Mouse (Mus musculus) embryonic facial prominence, embryonic 15.5 days (tissue): ENCODE measurements at regions not wholly inside any gene's neighbourhood (a gene's known extent, or its start where the extent isn't known, plus 50 kb on each side); places are given as distances from the start of the nearest gene placed in this dataset.

ENCODE experiments used
- ATAC-seq: fragments of 200-750 bp; cut with Nextera tagmentation; 2 replicates; pipeline ENCODE4 v1.8.0; 2017; ENCODE audit warnings: low read depth, moderate TSS enrichment; ENCODE audit not compliant: insufficient number of reproducible peaks, low FRiP score, low TSS enrichment
- H3K27ac ChIP-seq: fragments of 300-500 bp; sonication (generic); replicated peaks from 2 replicates; pipeline ENCODE4 v1.5.1; 2015; ENCODE audit warnings: mild to moderate bottlenecking, inconsistent platforms
- H3K27me3 ChIP-seq: fragments of 300-500 bp; sonication (generic); 2 replicates; pipeline ENCODE4 v1.6.1; 2015; ENCODE audit warnings: inconsistent platforms
- H3K36me3 ChIP-seq: fragments of 300-500 bp; sonication (generic); 2 replicates; pipeline ENCODE4 v1.6.1; 2015; ENCODE audit warnings: mild to moderate bottlenecking, inconsistent platforms
- H3K4me1 ChIP-seq: fragments of 300-500 bp; sonication (generic); 2 replicates; pipeline ENCODE4 v1.6.1; 2015; ENCODE audit warnings: inconsistent platforms
- H3K4me2 ChIP-seq: fragments of 300-500 bp; sonication (generic); replicated peaks from 2 replicates; pipeline ENCODE4 v1.6.1; 2015; ENCODE audit warnings: mild to moderate bottlenecking, inconsistent platforms
- H3K4me3 ChIP-seq: fragments of 300-500 bp; sonication (generic); replicated peaks from 2 replicates; pipeline ENCODE4 v1.5.1; 2015; ENCODE audit warnings: mild to moderate bottlenecking, inconsistent platforms
- H3K9ac ChIP-seq: fragments of 300-500 bp; sonication (generic); 2 replicates; pipeline ENCODE4 v1.6.1; 2015; ENCODE audit warnings: inconsistent platforms
- H3K9me3 ChIP-seq: fragments of 300-500 bp; sonication (generic); replicated peaks from 2 replicates; pipeline ENCODE4 v1.6.1; 2016; ENCODE audit warnings: inconsistent platforms
- WGBS: fragments of 180-500 bp; shearing (Covaris S2); methylation state at CpG from one replicate; pipeline ENCODE4 v1.1.7; 2015; 5-methylcytosine and 5-hydroxymethylcytosine counted together

DNA sequence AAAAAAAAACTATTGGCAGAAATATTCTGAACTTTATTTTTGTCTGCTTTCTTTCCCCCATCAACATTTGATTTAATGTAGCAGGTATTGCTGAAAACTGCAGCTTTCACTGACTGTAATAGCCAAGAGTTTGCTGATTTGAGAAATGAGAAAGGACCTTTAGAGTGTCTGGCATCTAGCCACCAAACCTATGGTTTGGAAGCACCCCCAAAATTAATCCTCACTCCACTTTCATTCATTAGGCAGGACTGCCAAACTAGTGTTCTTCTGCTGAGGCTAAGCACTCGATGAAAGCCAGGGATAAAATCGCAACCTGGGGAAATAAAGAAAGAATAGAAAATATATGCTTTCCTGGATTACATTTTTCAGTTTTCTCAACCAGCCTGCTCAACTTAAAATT is 320.4 kb downstream of the Atp6ap1l start:
- Histone ChIP-seq H3K4me2 (no peak overlapping the region), H3K4me1 (no peaks in the 10 kb centered on the region), H3K9me3 (no peaks in the 10 kb centered on the region), H3K4me3 (no peak overlapping the region), H3K36me3 (no peaks in the 10 kb centered on the region), H3K27me3 (no peaks in the 10 kb centered on the region), H3K9ac (no peak overlapping the region), H3K27ac (no peak overlapping the region)
- 75% methylated on average over 2 of the region's 2 CpGs for WGBS
- no peak for ATAC-seq

DNA sequence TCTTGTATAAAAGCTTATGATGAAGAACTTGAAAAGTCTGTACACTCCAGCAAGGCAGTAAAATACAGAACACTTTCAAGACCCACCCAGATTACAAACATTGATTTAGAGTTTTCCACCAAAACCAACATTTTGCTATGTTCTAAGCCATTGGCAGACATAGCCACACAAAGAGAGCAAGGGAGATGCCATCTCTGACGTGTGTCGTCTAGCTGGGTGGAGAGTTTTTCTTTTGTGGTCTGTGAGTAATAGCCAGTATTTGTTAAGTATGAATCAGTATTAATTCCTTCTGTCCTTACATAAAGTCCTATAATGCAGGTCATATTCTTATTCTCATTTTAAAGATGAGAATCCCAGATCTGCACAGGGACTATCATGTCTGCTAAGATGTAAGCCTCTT is 329.8 kb downstream of the Atp6ap1l start:
- Histone ChIP-seq H3K36me3 (no peaks in the 10 kb centered on the region), H3K27me3 (no peaks in the 10 kb centered on the region), H3K9ac (no peak overlapping the region), H3K27ac (no peak overlapping the region), H3K9me3 (no peaks in the 10 kb centered on the region), H3K4me2 (no peak overlapping the region), H3K4me3 (no peak overlapping the region), H3K4me1 (no peaks in the 10 kb centered on the region)
- no peak for ATAC-seq
- 85% methylated on average over 2 of the region's 2 CpGs for WGBS

DNA sequence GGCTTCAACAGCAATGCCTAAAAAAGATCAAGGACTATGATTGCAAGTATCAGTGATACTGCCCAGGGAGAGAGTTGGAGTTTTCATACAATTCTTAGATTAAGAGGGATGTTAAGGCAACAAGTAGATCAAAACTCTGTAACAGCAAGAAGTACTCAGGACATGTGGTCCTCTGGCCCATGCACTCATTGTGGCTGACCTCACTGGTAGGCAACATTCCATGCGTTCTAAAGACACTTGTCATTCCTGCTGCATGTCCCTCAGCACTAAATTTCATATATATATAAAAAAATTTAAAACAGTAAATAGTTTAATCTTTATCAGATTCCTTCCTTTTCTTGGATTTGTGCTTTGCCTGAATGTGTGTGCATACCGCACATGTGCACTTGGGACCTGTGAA is 332.6 kb downstream of the Atp6ap1l start:
- 88% methylated on average over 2 of the region's 2 CpGs for WGBS

DNA sequence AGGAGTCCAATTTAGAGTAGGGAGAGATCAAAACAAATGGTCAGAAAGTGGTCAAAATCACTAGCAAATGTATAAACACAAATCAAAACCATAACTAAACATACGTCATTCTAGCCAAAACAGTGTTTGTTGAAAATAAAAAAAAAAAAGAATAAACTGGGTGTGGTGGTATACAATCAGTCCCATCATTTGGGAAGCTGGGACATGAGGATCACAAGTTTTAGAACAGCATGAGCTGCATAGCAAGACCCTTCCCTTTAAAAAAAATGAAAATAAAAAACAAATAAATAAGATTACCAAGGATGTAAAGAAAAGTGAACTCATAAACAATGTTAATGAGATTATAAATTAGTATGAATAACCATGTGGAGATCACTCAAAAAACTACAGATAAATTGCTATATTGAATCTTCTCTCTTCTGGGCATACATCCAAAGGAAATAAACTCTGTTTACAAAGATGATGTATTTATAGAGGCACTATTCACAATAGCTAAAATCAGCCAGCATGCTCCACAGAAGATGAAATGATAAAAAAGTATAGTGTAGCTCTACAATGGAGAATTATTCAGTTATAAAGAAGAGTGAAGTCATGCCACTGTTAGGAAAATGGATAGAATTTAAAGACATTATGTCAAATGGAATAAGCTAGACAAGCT is 341.8 kb downstream of the Atp6ap1l start:
- no peak for ATAC-seq
- Histone ChIP-seq H3K4me2 (no peak overlapping the region), H3K4me3 (no peak overlapping the region), H3K27me3 (no peaks in the 10 kb centered on the region), H3K4me1 (no peaks in the 10 kb centered on the region), H3K27ac (no peak overlapping the region), H3K36me3 (no peaks in the 10 kb centered on the region), H3K9ac (no peak overlapping the region), H3K9me3 (no peaks in the 10 kb centered on the region)
- 54% methylated on average over 1 of the region's 1 CpGs for WGBS

More for the DNA sequence above, 332.6 kb downstream of the Atp6ap1l start:
- H3K4me3 ChIP-seq: no peak overlapping the region
- no peaks in the 10 kb centered on the region for H3K27me3 ChIP-seq
- no peak overlapping the region for H3K27ac ChIP-seq
- no peak overlapping the region for H3K4me2 ChIP-seq
- H3K4me1 ChIP-seq: no peaks in the 10 kb centered on the region
- no peaks in the 10 kb centered on the region for H3K9me3 ChIP-seq
- H3K36me3 ChIP-seq: no peaks in the 10 kb centered on the region
- no peak overlapping the region for H3K9ac ChIP-seq
- no peak for ATAC-seq

DNA sequence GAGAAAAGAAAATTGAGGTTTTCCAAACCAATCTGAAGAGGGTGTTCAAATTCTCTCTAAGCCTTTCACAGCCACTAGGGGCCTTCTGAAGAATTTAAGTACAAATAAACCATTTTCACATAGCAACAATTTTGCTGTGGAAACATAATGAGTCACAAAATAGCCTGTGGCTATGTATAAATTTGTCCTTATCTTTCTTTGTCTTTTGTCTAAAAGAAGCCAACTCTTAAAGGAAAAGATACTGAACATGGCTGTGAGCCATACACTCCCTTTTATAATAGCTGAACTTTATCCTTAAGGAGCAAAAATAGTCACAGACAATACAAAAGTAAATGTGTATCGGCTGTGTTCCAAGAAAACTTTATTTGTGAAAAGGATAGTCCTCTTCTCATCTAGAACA is 345.1 kb downstream of the Atp6ap1l start:
- no peaks in the 10 kb centered on the region for H3K4me1 ChIP-seq
- no peak overlapping the region for H3K4me2 ChIP-seq
- H3K9ac ChIP-seq: no peak overlapping the region
- H3K4me3 ChIP-seq: no peak overlapping the region
- no peaks in the 10 kb centered on the region for H3K27me3 ChIP-seq
- H3K36me3 ChIP-seq: no peaks in the 10 kb centered on the region
- 57% methylated on average over 1 of the region's 1 CpGs for WGBS
- H3K9me3 ChIP-seq: no peaks in the 10 kb centered on the region
- H3K27ac ChIP-seq: no peak overlapping the region
- ATAC-seq: no peak

DNA sequence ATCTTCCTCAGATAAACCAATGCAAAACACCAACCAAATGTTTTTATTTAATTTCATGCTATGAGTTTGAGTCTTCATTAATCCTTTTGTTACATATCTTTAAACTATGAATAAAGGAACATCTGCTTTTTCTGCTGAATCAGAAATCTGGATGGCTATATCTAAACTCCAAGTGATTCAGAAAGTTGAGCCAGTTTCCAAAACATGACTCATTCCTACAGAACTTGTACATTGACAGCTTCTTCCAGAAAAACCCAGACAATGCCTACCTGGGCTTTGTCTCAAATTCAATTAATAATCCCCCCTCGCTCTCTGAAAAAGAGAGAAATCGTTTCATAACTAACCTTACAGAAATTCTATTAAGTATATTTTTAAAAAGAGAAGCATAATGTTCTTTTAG is 345.7 kb downstream of the Atp6ap1l start:
- H3K4me2 ChIP-seq: no peak overlapping the region
- H3K27ac ChIP-seq: no peak overlapping the region
- H3K4me1 ChIP-seq: no peaks in the 10 kb centered on the region
- no peaks in the 10 kb centered on the region for H3K27me3 ChIP-seq
- ATAC-seq: no peak
- no peak overlapping the region for H3K4me3 ChIP-seq
- 82% methylated on average over 2 of the region's 2 CpGs for WGBS
- H3K9ac ChIP-seq: no peak overlapping the region
- H3K36me3 ChIP-seq: no peaks in the 10 kb centered on the region
- H3K9me3 ChIP-seq: no peaks in the 10 kb centered on the region

DNA sequence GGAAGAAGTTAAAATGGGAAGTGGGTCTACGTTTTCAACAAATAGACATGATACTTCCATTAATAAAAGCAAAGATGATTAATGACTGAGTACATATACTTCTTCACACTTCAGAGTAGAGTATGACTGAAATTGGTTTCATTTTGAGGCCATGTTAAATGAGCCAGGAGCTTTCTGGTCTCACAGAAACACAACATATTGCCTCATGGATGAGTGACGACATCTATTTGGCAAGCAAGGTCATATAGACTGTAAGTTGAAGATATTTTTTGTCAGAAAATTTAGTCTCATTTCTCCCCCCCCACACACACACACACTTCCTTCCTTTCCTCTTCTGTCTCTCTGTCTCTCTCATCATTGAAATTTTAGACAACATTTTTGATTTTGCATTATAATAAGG is 354.0 kb downstream of the Atp6ap1l start:
- H3K4me2 ChIP-seq: no peak overlapping the region
- H3K4me3 ChIP-seq: no peak overlapping the region
- no peak overlapping the region for H3K9ac ChIP-seq
- H3K27ac ChIP-seq: no peak overlapping the region
- 87% methylated on average over 2 of the region's 2 CpGs for WGBS
- no peaks in the 10 kb centered on the region for H3K27me3 ChIP-seq
- H3K36me3 ChIP-seq: no peaks in the 10 kb centered on the region
- H3K4me1 ChIP-seq: no peaks in the 10 kb centered on the region
- no peaks in the 10 kb centered on the region for H3K9me3 ChIP-seq
- ATAC-seq: no peak

DNA sequence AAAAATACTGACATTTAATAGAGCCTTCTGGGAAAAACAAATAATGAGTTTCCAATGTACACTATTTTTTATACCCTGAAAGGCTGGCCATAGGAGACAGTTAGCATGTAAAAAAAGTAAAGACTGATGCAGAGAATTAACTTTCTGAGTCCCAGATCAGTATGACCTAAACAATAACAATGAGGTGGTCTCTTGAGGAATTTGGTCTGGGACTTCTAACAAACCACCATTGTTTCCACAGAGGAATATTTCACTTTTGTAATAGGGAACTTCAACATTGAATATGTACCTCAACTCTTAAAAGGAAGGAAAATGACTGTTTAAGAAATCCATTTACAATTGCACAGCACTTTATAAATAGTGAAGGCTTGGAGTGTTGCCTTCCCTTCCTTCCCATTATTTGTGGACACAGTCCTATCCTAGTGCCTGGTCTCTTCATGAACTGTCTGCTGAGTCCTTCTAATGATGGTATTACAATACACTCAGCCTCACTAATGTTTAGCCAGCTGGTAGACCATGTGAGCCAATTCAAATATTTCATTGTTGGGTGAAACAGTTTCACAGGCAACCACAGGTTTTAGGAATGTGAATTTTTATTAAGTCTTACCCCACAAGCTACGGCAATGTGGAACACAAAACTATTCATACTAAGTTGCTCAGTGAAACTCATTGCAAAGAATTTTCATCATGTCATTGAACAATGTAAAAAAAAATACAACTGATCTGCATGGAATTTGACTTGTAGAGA is 358.7 kb downstream of the Atp6ap1l start:
- Histone ChIP-seq H3K4me1 (no peaks in the 10 kb centered on the region), H3K4me3 (no peak overlapping the region), H3K9ac (no peak overlapping the region), H3K27ac (no peak overlapping the region), H3K9me3 (no peaks in the 10 kb centered on the region), H3K27me3 (no peaks in the 10 kb centered on the region), H3K4me2 (no peak overlapping the region), H3K36me3 (no peaks in the 10 kb centered on the region)
- no peak for ATAC-seq
- 42% methylated on average over 1 of the region's 1 CpGs for WGBS

DNA sequence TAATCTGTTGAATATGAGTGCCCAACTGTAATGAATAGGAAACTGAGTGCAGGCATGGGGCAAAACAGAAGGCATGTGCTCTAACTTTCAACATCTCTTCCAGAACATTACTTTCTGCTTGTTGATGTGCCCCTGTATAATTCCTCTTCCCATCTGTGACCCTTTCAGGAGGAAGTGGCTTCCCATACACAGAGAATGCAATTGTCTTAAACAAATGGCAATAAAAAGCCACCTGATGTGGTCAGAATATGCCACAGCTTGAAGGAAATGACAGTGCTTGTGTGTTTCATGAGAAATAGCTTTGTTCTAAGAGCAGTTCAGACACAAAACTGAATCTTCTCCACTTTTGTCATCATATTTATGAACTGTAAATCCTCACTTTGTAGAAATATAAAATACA is 359.3 kb downstream of the Atp6ap1l start:
- Histone ChIP-seq H3K27me3 (no peaks in the 10 kb centered on the region), H3K4me3 (no peak overlapping the region), H3K36me3 (no peaks in the 10 kb centered on the region), H3K9ac (no peak overlapping the region), H3K4me2 (no peak overlapping the region), H3K27ac (no peak overlapping the region), H3K9me3 (no peaks in the 10 kb centered on the region), H3K4me1 (no peaks in the 10 kb centered on the region)
- ATAC-seq: no peak

DNA sequence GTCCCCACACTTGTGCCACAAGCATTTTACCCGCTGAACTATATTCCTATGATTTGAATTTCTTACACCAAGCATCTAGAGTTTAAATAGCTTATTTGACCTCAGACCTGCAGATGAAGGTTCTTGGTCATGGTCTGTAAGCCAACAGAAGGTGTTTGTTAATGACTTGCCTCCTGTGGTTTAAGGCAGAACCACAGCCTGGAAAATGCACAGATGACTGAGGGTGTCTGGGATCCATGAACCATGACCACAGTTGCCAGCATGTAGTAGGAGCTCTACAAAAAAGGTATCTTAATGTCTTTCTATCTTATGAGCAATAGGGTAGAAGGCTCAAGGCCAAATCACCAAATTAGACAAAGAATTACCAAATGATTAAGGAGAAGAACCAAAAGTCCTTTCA is 367.6 kb downstream of the Atp6ap1l start:
- no peak overlapping the region for H3K4me3 ChIP-seq
- 91% methylated on average over 1 of the region's 1 CpGs for whole genome bisulfite sequencing
- H3K4me1 ChIP-seq: no peaks in the 10 kb centered on the region
- no peaks in the 10 kb centered on the region for H3K9me3 ChIP-seq
- no peak overlapping the region for H3K9ac ChIP-seq
- no peaks in the 10 kb centered on the region for H3K36me3 ChIP-seq
- no peak overlapping the region for H3K4me2 ChIP-seq
- no peak overlapping the region for H3K27ac ChIP-seq
- no peaks in the 10 kb centered on the region for H3K27me3 ChIP-seq
- ATAC-seq: no peak

DNA sequence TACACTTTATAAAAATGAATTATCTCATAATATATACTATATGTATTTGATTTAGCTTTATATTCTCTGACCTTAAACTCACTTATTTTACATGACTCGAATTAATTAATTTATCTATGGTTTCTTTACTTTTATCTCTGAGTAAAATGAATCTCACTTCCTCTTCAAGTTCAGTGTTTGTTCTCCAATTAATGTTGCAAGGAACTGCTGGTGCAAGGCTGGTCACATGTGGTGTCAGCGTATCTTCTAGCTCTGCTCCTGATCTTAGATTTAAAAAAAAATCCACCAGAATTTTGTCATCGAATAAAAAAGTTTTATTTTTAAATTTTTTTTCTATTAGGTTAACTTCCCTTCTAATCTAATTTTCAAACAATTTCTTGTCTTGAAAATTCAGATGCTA is 378.2 kb downstream of the Atp6ap1l start:
- Histone ChIP-seq H3K27ac (no peak overlapping the region), H3K4me2 (no peak overlapping the region), H3K4me3 (no peak overlapping the region), H3K9ac (no peak overlapping the region), H3K4me1 (peaks cover under 1% of the 10 kb centered on the region; the same call in 1 of the 2 replicates), H3K36me3 (no peaks in the 10 kb centered on the region), H3K27me3 (no peaks in the 10 kb centered on the region), H3K9me3 (no peaks in the 10 kb centered on the region)
- WGBS: 88% methylated on average over 3 of the region's 3 CpGs
- no peak for ATAC-seq

DNA sequence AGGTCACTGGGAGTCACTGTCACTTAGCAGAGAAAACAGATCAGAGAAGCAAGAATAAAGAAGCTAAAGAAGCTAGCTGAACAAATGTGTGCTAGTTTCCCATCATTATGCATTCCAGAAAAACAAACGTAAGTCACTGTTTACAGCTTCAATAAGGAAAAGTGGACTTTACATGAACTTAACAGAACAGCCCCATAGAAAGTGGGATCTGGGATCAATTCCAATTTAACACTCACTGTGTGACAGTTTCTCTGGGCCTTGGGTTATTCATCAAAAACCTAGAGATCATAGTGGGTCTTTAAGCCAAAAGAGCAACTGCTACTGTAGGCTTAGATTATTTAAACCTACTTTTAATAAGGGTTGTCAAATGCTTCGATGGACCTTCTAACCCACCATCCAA is 379.4 kb downstream of the Atp6ap1l start:
- H3K27me3 ChIP-seq: no peaks in the 10 kb centered on the region
- no peak for ATAC-seq
- no peak overlapping the region for H3K4me3 ChIP-seq
- H3K4me1 ChIP-seq: peaks cover 5% of the 10 kb centered on the region
- H3K9me3 ChIP-seq: no peaks in the 10 kb centered on the region
- no peak overlapping the region for H3K27ac ChIP-seq
- no peak overlapping the region for H3K4me2 ChIP-seq
- no peaks in the 10 kb centered on the region for H3K36me3 ChIP-seq
- H3K9ac ChIP-seq: no peak overlapping the region
- WGBS: 83% methylated on average over 2 of the region's 2 CpGs
